Mouse (Mus musculus) testis, adult 2 months (tissue): ENCODE results near the gene Gm17651. TPM values are rescaled to one million over a fixed set of nuclear protein-coding genes. Genes with fewer than 3 reads are reported as not detected.

Source experiments
- H3K27ac ChIP-seq: fragments of 200-500 bp; 2 replicates; pipeline ENCODE4 v1.5.1; 2012; ENCODE audit warnings: low read depth, low read length; ENCODE audit not compliant: control insufficient read depth, insufficient read depth
- H3K27me3 ChIP-seq: fragments of 200-500 bp; 2 replicates; pipeline ENCODE4 v1.6.1; 2012; ENCODE audit warnings: mild to moderate bottlenecking, low read length, moderate library complexity; ENCODE audit not compliant: control insufficient read depth, insufficient read depth
- H3K36me3 ChIP-seq: fragments of 200-500 bp; 2 replicates; pipeline ENCODE4 v1.6.1; 2012; ENCODE audit warnings: mild to moderate bottlenecking, low read length; ENCODE audit not compliant: control insufficient read depth, insufficient read depth
- H3K4me1 ChIP-seq: fragments of 200-500 bp; 2 replicates; pipeline ENCODE4 v1.6.1; 2012; ENCODE audit warnings: low read length; ENCODE audit not compliant: control insufficient read depth, insufficient read depth
- H3K4me3 ChIP-seq: fragments of 200-500 bp; 2 replicates; pipeline ENCODE4 v1.5.1; 2012; ENCODE audit warnings: low read depth, mild to moderate bottlenecking, low read length, moderate library complexity, mixed read lengths; ENCODE audit not compliant: control insufficient read depth
- CTCF ChIP-seq: fragments of 200-500 bp; IDR thresholded peaks from 2 replicates; pipeline ENCODE4 v1.5.1; 2012; ENCODE audit warnings: low read depth, mild to moderate bottlenecking, inconsistent platforms, low read length, moderate library complexity; ENCODE audit not compliant: control insufficient read depth, insufficient read depth, insufficient replicate concordance
- POLR2A ChIP-seq: fragments of 200-500 bp; IDR thresholded peaks from 2 replicates; pipeline ENCODE4 v1.6.1; 2012; ENCODE audit warnings: low read depth, mild to moderate bottlenecking, inconsistent platforms, low read length, moderate library complexity; ENCODE audit not compliant: control insufficient read depth
- polyA plus RNA-seq: library from polyadenylated mRNA; depleted of rRNA; stranded (reverse); fragments of >200 nt; gene quantifications from 2 replicates; pipeline ENCODE4 v1.2.3, GENCODE M21; 2012

The Gm17651 gene
- polyA plus RNA-seq, 1 experiment: not detected

DNA sequence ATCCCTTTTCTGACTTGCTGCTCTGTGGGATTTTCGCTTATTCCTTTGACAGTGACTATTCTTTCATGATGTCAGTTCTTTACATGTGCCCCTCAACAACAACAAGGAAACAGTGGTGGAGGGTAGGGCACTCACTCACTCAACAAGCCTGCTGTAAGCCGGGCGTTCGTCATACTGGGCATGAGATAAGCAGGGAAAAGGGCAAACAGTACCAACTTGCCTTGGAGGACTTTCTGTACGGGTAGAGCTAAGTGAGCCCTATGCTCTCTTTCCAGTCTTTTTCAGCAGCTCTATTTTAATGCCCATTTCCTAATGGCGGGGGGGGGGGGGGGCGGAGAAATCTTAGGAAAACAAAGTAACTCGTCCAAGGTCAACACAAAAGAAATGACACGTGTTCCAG, 32.5 kb downstream of the Gm17651 start:
- no peaks in the 10 kb centered on the region for H3K36me3 ChIP-seq
- no peaks in the 10 kb centered on the region for H3K4me1 ChIP-seq
- no peak overlapping the region for H3K4me3 ChIP-seq
- no peaks in the 10 kb centered on the region for H3K27me3 ChIP-seq
- TF ChIP-seq POLR2A: no peak
- TF ChIP-seq CTCF: no peak
- H3K27ac ChIP-seq: no peak overlapping the region

DNA sequence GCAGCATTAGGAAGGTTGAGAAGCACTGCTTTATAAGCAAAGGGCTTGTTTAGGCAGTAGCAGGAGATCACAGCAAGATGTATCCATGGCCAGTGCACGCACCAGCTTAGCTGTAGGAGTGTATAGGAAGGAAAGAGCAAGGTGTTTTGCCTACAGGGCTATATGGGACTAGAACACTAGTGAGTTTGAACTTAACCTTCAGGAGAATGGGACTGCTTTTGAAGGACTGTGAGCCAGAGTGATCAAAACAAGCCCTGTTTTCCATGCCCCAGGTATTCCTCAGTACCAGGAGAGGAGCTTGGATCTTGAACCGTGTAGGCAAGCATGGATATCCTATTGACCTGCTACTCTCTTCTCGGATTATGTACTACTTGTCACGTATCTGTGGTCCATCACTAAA, 33.1 kb downstream of the Gm17651 start:
- no peaks in the 10 kb centered on the region for H3K4me1 ChIP-seq
- TF ChIP-seq CTCF: no peak
- TF ChIP-seq POLR2A: no peak
- H3K4me3 ChIP-seq: no peak overlapping the region
- H3K27ac ChIP-seq: no peak overlapping the region
- no peaks in the 10 kb centered on the region for H3K27me3 ChIP-seq
- no peaks in the 10 kb centered on the region for H3K36me3 ChIP-seq

DNA sequence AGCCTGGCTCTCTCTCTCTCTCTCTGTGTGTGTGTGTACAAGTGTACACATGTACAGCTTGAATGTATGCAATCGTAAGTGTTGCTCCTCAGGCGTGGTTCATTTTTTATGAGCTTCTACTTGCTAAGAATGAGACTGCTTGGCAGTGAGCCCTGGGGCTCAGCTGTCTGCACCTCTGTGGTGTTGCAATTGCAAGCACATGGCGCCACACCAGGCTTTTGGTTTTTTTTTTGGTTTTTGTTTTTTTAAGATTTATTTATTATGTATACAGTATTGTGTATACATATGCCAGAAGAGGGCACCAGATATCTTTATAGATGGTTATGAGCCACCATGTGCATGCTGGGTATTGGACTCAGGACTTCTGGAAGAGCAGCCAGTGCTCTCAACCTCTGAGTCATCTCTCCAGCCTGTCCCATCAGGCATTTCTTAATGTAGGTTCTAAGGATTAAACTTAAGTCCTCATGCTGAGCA, 40.2 kb downstream of the Gm17651 start:
- H3K4me1 ChIP-seq: no peaks in the 10 kb centered on the region
- H3K4me3 ChIP-seq: no peak overlapping the region
- H3K27me3 ChIP-seq: no peaks in the 10 kb centered on the region
- no peaks in the 10 kb centered on the region for H3K36me3 ChIP-seq
- H3K27ac ChIP-seq: no peak overlapping the region
- TF ChIP-seq CTCF: no peak
- TF ChIP-seq POLR2A: no peak

DNA sequence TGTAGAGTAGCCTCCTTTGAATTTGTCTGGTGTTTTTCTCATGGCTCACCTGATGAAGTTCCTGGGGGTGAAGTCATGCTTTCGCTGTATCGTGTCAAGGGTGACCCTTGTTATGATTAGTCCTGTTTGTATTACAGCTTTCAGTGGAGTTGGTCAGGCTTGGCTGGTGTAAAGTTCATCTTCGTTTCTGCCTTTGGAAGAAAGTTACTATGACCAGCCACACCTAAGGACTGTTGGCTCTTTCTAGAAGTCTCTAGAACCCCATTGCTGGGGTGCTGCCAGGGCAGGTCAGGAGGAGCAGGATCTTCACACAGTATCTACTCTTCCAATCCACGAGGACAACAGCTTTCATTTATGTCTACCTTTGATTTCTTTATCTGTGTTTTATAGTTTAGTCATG, 41.0 kb downstream of the Gm17651 start:
- Histone ChIP-seq H3K27me3 (no peaks in the 10 kb centered on the region), H3K36me3 (no peaks in the 10 kb centered on the region), H3K27ac (no peak overlapping the region), H3K4me1 (peaks cover 6% of the 10 kb centered on the region), H3K4me3 (no peak overlapping the region)
- TF ChIP-seq CTCF (no peak), POLR2A (no peak)

DNA sequence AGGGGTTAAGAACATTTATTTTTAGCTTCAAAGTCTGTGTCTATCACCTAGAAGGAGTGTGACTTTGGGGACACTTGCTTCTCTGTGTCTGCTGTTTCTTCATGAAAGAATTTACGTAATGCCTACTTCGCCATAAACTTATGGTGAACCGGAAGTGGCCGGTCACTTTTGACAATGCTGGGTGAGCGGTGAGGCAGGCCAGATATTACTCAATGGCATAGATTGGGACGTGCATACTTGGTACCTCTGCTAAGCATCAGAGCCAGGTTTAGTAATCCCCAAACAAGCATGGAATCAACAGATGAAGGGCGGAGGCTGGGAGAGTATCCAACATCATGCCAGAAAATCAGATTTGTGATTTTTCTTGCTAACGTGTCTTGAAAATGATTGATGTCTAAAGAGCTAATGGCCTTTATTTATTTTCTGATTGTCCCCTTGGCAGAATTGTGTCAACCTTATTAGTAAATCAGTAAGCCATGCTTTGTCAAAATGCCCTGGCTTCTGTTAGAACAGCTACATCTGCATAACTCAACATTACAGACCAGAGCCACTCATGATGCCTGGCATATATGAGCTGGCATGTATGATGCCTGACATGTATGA, 43.1 kb downstream of the Gm17651 start:
- H3K36me3 ChIP-seq: no peaks in the 10 kb centered on the region
- no peak overlapping the region for H3K4me3 ChIP-seq
- TF ChIP-seq CTCF (no peak), POLR2A (no peak)
- no peaks in the 10 kb centered on the region for H3K27me3 ChIP-seq
- H3K4me1 ChIP-seq: peaks cover 9% of the 10 kb centered on the region
- no peak overlapping the region for H3K27ac ChIP-seq

DNA sequence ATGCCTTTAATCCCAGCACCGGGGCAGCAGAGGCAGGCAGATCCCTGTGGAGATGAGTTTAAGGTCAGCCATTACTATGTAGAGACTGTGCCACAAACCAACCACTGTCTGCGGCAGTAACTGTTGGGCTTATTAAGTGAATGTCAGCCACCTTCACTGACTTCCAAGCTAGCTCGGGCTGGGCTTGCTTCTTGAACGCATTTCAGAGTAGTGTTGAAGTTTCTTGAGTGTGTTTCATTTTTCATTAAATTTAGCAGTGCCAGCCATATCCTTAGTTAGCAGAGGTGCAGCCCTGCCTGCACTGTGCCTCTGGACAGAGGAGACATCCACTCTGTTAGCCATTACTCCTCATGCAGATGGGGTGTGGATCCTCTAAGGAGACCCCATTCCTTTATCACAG, 43.7 kb downstream of the Gm17651 start:
- H3K4me1 ChIP-seq: peaks cover 9% of the 10 kb centered on the region
- no peaks in the 10 kb centered on the region for H3K27me3 ChIP-seq
- H3K27ac ChIP-seq: no peak overlapping the region
- TF ChIP-seq POLR2A: no peak
- TF ChIP-seq CTCF: no peak
- H3K36me3 ChIP-seq: no peaks in the 10 kb centered on the region
- no peak overlapping the region for H3K4me3 ChIP-seq

DNA sequence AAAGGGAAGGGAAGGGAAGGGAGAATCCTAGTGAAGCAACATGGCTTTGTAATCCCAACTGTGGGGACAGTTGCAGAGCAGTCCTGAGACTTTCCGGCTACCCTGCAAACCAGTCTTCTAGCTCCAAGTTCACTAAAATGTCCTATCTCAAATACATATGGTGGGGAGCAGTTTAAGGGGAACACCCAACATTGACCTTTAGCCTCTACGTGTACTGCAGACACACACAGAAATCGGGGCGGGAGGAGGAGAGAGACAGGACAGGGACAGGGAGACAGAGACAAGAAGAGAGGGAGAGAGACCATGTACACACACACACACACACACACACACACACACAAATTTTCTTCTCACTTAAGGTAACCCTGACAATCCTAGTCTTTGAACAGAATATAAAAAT, 44.6 kb downstream of the Gm17651 start:
- no peaks in the 10 kb centered on the region for H3K27me3 ChIP-seq
- H3K4me1 ChIP-seq: peaks cover 9% of the 10 kb centered on the region
- TF ChIP-seq POLR2A: no peak
- no peaks in the 10 kb centered on the region for H3K36me3 ChIP-seq
- no peak overlapping the region for H3K27ac ChIP-seq
- no peak overlapping the region for H3K4me3 ChIP-seq
